Mouse (Mus musculus): Measurements from ENCODE around the gene Dnm3. TPM values are rescaled to one million over a fixed set of nuclear protein-coding genes. Genes with fewer than 3 reads are reported as not detected.

Gene Dnm3
- polyA plus RNA-seq, 2 experiments from 2014 or later = 1.3 to 2.6 TPM

GRCm38 (mm10) chr1:162206998-162207707 is 270.7 kb downstream of the Dnm3 start:
- ATAC-seq = peak; percentile 100

DNA sequence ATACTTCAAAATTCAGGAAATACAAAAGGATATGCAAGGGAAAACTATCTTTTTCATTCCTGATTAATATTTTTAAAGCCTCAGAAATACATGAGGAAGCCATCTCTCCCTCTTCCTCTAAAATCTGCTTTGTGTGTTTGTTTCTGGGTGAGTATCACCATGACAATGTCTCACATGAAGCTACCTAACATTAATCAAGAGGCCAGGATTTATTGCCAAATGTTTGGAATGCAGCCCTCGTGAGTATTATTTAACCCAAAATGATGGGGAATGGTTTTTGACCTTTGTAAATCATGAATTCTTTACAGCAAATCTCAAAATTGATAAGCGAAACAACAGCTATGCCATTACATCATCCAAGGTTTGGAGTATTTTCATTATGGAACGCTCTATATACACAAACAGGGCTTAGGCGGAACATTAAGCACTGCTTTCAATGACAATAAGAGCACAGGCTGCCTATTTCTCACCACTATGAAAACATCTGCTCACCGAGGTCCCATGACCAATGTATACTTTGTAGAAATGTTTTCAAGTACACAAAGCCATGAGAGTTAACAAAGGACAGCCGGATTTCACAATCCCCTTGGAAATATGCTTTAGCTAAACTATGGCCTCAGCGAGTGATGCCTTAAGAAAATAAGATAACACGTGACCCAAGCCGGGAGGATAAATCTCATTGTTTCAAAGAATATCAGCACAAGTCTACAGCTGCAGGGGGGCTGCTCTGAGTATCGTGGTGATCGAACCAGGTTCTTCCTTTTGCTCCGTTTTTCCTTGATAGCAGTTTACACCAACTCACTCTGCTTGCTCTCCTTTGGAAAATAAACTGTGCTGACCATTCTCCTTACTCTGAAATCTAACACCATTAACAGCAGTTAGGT is 275.1 kb downstream of the Dnm3 start:
- no peak for ATAC-seq

- no peak for ATAC-seq
Observed at GRCm38 (mm10) chr1:162200446-162200845, 277.4 kb downstream of the Dnm3 start.

DNA sequence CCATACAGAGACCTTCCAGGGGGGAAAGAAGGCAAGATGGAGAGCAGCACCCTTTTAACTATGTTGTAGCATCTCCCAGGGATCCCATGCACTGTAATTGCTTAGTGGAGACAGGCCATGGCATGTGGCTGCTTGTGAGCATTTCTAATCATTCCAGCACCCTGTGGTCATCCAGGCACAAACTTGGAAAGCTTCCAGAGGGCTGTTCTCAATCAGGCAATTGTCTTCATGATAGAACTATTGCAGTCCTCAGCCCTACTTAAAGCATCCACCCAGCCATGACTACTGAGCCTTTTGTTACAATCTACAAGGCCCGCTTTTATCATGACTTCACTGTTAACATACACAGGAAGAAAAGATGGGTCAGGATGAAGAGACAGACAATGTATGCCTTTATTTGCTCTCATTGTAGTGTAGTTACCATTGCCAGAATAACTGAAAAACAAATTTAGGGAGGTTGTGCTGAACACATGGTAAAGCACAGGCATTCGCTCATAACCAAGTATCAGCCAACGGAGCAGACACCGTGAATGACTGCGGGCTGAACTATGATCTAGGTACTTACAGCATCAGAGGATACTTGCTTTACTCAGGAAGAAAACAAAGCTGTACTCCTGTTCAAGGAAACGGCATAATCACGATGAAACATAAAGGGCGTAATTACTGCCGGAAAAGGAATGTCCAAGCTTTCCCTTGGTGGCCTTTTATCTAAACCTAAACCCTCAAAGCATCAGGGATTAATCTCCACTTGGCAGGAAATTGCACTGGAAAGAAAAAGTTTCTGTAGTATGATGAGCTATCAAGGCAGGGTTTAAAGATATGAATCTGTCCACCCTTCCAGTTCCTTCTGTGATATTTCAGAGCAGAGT is 280.8 kb downstream of the Dnm3 start:
- no peak for ATAC-seq

- ATAC-seq = no peak
Observed at GRCm38 (mm10) chr1:162188744-162189143, 289.1 kb downstream of the Dnm3 start.

DNA sequence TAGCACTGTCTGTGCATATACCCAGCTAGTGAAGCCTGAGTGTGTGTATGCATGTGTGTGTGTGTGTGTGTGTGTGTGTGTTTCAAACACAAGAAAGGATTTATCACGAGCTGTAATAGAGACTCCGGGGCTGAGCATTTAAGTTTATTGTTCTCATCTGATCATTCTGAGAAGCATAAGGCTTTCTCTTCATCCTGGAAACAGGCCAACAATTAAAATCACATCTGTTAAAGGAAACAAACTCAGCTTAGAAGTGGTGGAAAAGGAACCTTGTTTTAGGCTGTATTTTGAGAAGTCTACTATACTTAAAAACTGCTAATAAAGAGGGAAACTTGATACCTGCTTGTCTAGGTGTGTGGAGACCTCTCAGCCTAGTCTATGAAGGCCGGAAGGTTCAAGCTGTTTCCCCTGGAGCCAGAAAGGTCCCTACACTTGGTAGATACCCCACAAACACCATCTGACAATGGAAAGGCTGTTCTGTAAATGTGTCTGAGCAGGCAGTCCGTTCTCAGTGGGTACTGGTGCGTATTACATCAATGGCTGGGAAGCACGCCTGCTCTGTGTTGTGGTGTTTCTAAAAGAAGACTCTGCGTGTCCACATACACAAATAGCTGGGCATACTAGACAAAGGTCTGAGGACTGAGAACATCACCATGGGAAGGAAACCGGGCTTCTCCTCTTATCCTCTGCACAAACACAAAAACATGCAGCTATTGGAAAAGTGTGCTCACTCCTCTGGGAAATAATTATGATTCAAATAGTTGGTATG is 290.3 kb downstream of the Dnm3 start:
- ATAC-seq = no peak

GRCm38 (mm10) chr1:162186470-162187351 is 291.1 kb downstream of the Dnm3 start:
- ATAC-seq = peak; percentile 68

GRCm38 (mm10) chr1:162184003-162184748 is 293.7 kb downstream of the Dnm3 start:
- ATAC-seq = no peak

DNA sequence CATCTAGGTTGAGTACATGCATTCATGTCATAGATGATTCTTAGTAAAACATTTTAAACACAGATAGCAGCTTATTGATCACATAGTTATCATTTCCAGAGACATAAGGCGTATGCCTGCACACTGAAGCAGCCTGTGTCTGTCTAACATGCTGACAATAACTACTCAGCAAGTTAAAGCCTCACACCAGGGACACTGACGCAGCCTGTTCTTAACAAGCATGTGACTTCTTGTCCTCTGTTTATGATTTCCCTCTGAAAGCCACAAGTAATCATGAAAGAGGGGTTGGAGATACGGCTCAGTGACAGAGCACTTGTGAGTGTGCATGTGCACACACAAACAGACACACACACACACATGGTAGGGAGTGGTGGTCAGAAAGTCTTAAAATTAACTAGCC is 294.4 kb downstream of the Dnm3 start:
- no peak for ATAC-seq

GRCm38 (mm10) chr1:162181187-162181975 is 296.5 kb downstream of the Dnm3 start:
- no peak for ATAC-seq

DNA sequence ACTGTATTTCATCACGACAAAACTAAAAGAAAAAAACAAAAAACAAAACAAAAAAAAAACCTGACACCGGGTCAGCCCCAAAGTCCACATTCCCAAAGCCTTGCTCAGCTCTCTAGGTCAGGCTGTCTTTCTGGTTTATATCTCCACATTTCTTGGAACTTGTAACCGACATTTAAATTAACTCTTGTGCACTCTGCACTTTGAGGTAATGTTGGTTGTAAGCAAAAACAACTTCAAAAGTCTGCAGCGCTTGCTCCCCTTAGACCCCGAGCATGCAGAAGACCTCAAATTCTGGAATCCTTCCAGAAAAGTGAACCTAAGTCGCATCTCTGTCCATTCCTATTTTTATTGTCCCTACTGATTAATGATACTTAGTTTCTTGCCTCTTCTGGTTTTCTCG is 297.4 kb downstream of the Dnm3 start:
- ATAC-seq = no peak

- no peak for ATAC-seq
Observed at GRCm38 (mm10) chr1:162179401-162179800, 298.4 kb downstream of the Dnm3 start.

GRCm38 (mm10) chr1:162172806-162173205 is 305.0 kb downstream of the Dnm3 start:
- no peak for ATAC-seq

GRCm38 (mm10) chr1:162163687-162164484 is 313.9 kb downstream of the Dnm3 start:
- no peak for ATAC-seq

GRCm38 (mm10) chr1:162162677-162163076 is 315.2 kb downstream of the Dnm3 start:
- no peak for ATAC-seq

DNA sequence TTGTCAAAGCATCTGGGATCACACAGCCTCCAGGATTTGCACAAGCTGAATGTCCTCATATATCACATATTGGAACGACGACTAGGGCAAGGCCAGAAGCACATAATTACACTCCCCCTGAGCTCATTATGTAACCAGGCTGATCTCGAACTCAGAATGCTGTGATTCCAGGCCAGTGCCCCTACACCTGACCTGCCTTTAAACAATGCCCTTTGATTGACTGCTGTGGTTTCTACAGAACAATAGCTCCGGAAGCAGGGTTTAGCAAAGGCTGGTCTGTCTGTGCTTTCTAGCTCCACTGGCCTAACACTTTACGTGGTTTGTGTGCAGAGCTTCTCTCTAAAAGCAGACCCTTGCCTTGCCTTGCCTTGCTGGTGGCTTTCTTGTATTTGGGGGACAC is 315.6 kb downstream of the Dnm3 start:
- ATAC-seq = no peak

DNA sequence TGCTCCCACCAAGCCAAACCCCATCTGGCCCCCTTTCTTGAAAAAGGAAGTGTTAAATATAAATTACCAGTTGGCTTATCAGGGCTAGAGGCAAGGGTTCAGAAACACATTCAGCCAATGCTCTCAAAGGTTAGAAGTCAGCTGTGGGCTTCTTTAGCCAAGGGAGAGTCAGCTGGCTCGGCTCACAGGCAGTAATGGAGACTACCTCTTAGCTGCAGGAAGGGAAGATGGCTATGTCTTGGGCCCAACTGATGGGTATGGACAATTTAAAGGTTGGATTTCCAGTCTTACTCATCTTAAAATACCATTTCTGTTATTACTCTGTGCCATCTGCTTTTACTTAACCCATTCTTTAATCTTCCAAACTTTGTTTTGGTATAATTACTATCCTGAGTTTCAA is 317.1 kb downstream of the Dnm3 start:
- no peak for ATAC-seq

- ATAC-seq = no peak
Observed at GRCm38 (mm10) chr1:162158486-162158885, 319.3 kb downstream of the Dnm3 start.

GRCm38 (mm10) chr1:162157659-162158058 is 320.2 kb downstream of the Dnm3 start:
- ATAC-seq = no peak
